Mouse (Mus musculus): ENCODE results near the gene Adarb1.

GRCm38 (mm10) chr10:77298621-77299020, 119.4 kb downstream of the Adarb1 start:
- TF ChIP-seq CTCF (IDR thresholded peaks at IDR 0.05) (no peak), POLR2A (IDR thresholded peaks at IDR 0.05; ENCODE audit: insufficient read depth, low read depth, low read length) (no peak), EP300 (IDR thresholded peaks at IDR 0.05; ENCODE audit: insufficient read depth, low read depth, low read length) (no peak)

All from heart, adult 2 months (tissue).